Mouse (Mus musculus) heart, embryonic 10.5 days (tissue): Measurements from ENCODE around the gene Dus3l. TPM values are rescaled to one million over a fixed set of nuclear protein-coding genes. Genes with fewer than 3 reads are reported as not detected.

Experiments used
- DNase-seq: peaks from one replicate; pipeline ENCODE4 v3.0.0-alpha.2; 2017; ENCODE audit warnings: low spot score
- H3K27ac ChIP-seq: fragments of 300-500 bp; sonication (generic); 2 replicates; pipeline ENCODE4 v1.5.1; 2016; ENCODE audit warnings: mild to moderate bottlenecking
- H3K27me3 ChIP-seq: fragments of 300-500 bp; sonication (generic); 2 replicates; pipeline ENCODE4 v1.6.1; 2016; ENCODE audit warnings: mild to moderate bottlenecking; ENCODE audit not compliant: poor library complexity, insufficient read depth, severe bottlenecking
- H3K36me3 ChIP-seq: fragments of 300-500 bp; sonication (generic); 2 replicates; pipeline ENCODE4 v1.6.1; 2016; ENCODE audit warnings: mild to moderate bottlenecking, moderate library complexity
- H3K4me1 ChIP-seq: fragments of 300-500 bp; sonication (generic); 2 replicates; pipeline ENCODE4 v1.6.1; 2016; ENCODE audit warnings: mild to moderate bottlenecking
- H3K4me3 ChIP-seq: fragments of 300-500 bp; sonication (generic); 2 replicates; pipeline ENCODE4 v1.5.1; 2016; ENCODE audit warnings: mild to moderate bottlenecking, moderate library complexity
- H3K9me3 ChIP-seq: fragments of 300-500 bp; sonication (generic); 2 replicates; pipeline ENCODE4 v1.6.1; 2016; ENCODE audit warnings: mild to moderate bottlenecking, moderate library complexity
- WGBS: fragments of 180-500 bp; shearing (Covaris S2); methylation state at CpG from one replicate; pipeline ENCODE4 v1.1.7; 2016; 5-methylcytosine and 5-hydroxymethylcytosine counted together
- polyA plus RNA-seq: library from polyadenylated mRNA; unstranded; fragments of >200 nt; fragmentation: Nextera tagmentation; extraction: Ambion mirVana; gene quantifications from 2 replicates; pipeline ENCODE4 v1.2.1, GENCODE M21; 2016

Gene Dus3l
- polyA plus RNA-seq, 1 experiment from 2014 or later = 41.4 TPM

DNA sequence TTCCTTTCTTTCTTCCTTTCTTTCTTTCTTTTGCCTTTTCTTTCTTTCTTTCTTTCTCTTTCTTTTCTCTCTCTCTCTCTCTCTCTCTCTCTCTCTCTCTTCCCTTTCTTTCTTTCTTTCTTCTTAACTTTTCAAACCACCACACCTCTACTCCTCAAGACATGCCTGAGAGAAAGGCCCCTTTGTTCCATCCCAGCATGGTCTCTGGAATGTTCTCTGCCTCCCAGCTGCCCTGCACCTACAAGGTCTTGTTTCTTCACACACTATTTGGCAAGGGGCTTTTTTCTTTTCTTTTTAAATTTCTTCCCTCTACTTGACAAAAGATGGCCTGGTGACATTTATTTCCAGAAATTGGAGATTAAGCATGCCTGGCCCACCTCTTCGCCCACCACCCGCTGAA is 34.9 kb upstream of the Dus3l start:
- no peak for DNase-seq
- 56% methylated on average over 2 of the region's 2 CpGs for WGBS
- peaks cover 39% of the 10 kb centered on the region; the same call in 1 of the 2 replicates for H3K27me3 ChIP-seq
- H3K9me3 ChIP-seq = no peaks in the 10 kb centered on the region
- H3K27ac ChIP-seq = no peak overlapping the region
- peaks cover 5% of the 10 kb centered on the region for H3K36me3 ChIP-seq
- H3K4me3 ChIP-seq = no peak overlapping the region
- H3K4me1 ChIP-seq = peaks cover 28% of the 10 kb centered on the region

DNA sequence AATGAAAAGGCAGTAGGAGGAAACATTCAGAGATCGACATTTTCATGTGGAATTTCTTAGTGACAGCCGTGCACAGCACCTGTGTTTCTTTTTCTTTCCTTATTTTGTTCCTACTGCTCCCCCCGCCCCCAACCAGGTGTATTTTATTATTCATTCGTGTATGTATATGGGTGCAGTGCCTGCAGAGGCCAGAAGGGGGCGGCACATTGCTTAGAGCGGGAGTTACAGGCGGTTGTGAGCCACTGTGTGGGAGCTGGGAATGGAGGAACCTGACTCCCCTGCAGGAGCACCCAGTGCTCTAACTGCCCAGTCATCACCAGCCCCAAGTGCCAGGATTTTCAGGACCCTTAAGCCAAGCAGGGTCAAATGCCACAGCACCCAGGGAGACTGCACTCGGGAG is 28.0 kb upstream of the Dus3l start:
- Histone ChIP-seq H3K27me3 (peaks cover 50% of the 10 kb centered on the region), H3K27ac (no peak overlapping the region), H3K9me3 (no peaks in the 10 kb centered on the region), H3K4me1 (peaks cover 14% of the 10 kb centered on the region), H3K36me3 (no peaks in the 10 kb centered on the region), H3K4me3 (no peak overlapping the region)
- DNase-seq = no peak
- 43% methylated on average over 8 of the region's 8 CpGs for WGBS

DNA sequence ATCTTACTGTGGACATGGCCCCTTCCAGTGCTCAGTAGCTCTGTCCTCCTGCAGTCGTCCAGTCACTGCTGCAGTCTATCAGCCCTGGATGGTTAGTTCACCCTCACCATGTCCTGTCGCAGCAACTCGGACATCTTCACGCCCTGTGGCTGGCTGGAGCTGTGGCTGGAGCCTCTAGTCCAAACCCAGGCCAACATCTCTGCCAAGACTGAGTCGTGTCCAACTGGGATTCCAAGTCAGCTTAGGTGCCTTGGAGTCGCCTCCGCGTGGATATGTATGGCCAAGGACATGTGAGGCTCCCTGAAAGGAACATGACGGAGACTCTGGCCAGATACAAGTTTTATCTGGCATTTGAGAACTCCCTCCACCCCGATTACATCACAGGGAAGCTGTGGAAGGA is 26.3 kb upstream of the Dus3l start:
- H3K4me3 ChIP-seq = no peak overlapping the region
- WGBS = 76% methylated on average over 10 of the region's 10 CpGs
- peaks cover 14% of the 10 kb centered on the region for H3K4me1 ChIP-seq
- DNase-seq = no peak
- peaks cover 39% of the 10 kb centered on the region for H3K27me3 ChIP-seq
- H3K9me3 ChIP-seq = no peaks in the 10 kb centered on the region
- H3K27ac ChIP-seq = no peak overlapping the region
- no peaks in the 10 kb centered on the region for H3K36me3 ChIP-seq

DNA sequence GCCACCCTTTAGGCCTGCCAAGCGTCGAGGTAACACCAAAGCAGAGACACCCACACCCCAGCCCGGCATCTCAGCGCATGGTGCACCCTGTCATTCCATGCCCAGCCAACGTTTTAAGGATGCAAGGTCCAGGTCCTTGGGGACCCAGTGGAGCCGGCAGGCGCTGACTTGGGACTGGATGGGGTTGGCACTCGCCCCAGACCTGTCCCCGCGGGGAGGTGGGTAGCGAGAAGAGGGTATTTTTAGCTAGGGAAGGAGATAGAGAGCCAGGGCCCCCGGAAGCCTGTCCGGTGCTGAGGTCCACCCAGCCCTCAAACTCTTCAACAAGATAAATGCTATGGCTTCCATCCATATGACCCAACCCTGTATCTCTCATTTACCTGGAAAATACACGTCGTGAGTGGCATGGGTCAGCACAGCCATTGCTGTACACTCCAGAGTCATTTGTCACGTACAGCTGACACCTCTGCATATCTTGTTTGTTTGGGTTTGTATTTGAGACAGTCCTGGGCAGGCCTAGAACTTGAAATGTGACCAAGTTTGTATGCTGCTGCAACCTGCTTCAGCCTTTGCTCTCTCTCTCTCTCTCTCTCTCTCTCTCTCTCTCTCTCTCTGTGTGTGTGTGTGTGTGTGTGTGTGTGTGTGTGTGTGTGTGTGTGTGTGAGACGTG is 24.3 kb upstream of the Dus3l start:
- Histone ChIP-seq H3K9me3 (no peaks in the 10 kb centered on the region), H3K4me3 (no peak overlapping the region), H3K27ac (no peak overlapping the region), H3K27me3 (peaks cover 37% of the 10 kb centered on the region), H3K36me3 (no peaks in the 10 kb centered on the region), H3K4me1 (peaks cover 14% of the 10 kb centered on the region)
- WGBS = 60% methylated on average over 17 of the region's 17 CpGs
- no peak for DNase-seq

DNA sequence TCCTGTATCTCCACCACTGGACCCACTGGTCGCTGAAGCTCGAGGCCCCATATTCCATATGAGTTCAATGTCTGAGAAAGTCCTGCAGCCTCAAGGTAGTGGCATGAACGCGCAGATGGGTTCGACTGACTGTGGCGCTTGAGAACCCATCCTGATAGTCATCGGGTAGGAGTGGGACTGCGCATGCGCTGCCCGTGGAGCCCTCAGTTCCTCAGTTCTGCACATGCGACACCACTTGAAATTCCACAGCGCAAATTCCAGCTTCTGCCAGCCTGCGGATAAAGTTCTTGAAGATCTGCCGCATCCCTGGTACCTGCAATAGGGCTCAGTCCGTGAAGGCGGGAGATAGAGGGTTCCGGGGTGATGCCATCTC is 23.8 kb upstream of the Dus3l start:
- Histone ChIP-seq H3K27ac (no peak overlapping the region), H3K4me3 (0 out of 2 replicates have a peak overlapping the region, but pooled peaks have one; percentile 1), H3K27me3 (peaks cover 37% of the 10 kb centered on the region), H3K36me3 (no peaks in the 10 kb centered on the region), H3K9me3 (no peaks in the 10 kb centered on the region), H3K4me1 (peaks cover 14% of the 10 kb centered on the region)
- no peak for DNase-seq
- WGBS = 68% methylated on average over 17 of the region's 17 CpGs

DNA sequence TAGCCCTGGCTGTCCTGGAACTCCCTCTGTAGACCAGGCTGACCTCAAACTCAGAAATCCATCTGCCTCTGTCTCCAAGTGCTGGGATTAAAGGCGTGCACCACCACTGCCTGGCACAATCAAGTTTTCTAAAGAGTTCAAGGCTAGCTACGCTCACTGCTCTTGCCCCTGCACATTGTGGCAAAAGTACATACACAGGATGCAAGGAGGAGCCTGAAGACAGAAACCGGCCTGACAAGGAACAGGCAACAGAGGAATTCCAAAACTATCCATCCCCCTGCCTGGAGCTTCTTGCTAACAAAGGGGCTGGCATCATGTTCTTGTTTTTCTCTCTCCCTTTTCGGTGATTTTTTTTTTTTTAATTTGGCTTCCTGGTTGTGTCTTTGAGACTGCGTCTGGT is 20.4 kb upstream of the Dus3l start:
- no peak for DNase-seq
- 49% methylated on average over 5 of the region's 5 CpGs for WGBS
- H3K27me3 ChIP-seq = peaks cover 19% of the 10 kb centered on the region; the same call in 1 of the 2 replicates
- H3K9me3 ChIP-seq = no peaks in the 10 kb centered on the region
- no peak overlapping the region for H3K27ac ChIP-seq
- peaks cover 17% of the 10 kb centered on the region for H3K4me1 ChIP-seq
- no peaks in the 10 kb centered on the region for H3K36me3 ChIP-seq
- no peak overlapping the region for H3K4me3 ChIP-seq

DNA sequence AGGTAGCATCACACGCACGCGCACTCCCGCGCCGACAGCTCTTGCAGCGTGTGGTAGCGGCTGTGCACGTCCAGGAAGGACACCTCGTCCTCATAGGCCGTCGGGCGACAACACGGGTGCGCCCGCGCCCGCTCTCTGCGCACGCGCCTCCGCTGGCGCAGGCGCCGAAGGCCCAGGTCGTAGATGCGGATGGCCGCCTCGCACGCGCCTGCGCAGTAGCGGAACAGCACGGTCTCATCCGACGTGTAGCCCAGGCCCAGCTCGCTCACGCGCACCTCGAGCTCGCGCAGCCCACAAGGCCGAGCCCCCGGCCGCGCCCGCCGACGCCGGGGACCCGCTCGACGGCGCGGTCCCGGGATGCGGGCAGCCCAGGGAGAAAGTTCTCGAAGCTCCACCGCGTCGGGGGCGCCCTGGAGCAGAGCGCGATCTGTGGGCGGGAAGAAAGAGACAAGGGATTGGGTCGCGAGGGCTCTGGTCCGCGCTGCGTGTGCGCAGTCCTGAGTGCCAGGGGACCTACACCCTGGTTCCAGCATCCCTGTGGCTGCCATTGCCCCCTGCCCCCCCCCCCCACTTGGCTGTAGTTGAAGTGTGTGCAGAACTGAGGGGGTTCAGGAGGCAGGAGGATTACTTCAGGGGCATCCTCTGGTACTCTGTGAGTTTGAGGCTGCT is 13.0 kb upstream of the Dus3l start:
- Histone ChIP-seq H3K27me3 (peaks cover 74% of the 10 kb centered on the region), H3K36me3 (no peaks in the 10 kb centered on the region), H3K4me3 (peak overlapping the region; percentile 55), H3K9me3 (no peaks in the 10 kb centered on the region), H3K27ac (peak overlapping the region; percentile 75), H3K4me1 (peaks cover 27% of the 10 kb centered on the region)
- WGBS = 19% methylated on average over 71 of the region's 71 CpGs
- peak; percentile 85 for DNase-seq

DNA sequence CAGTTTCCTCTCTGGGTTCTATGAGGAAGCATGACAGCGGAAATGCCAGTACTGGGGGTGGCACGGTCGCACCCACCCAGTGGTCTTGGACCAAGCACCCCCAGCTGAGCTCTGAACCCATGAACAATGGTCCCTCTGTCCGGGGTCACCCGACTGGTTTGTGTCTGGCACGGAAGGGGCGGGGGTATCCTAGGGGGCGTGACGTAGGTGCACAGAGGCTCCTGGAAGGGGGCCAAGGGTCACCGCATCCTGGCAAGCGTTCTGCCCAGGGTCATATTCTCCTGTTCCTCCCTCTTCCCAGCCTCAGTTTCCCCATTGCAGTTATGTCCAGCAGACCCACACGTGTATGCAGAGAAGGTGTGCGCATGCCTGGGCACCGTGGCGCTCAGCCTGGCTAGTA is 11.1 kb upstream of the Dus3l start:
- Histone ChIP-seq H3K4me1 (peaks cover 41% of the 10 kb centered on the region), H3K27me3 (peaks cover 93% of the 10 kb centered on the region), H3K9me3 (peaks cover 6% of the 10 kb centered on the region; the same call in 1 of the 2 replicates), H3K27ac (no peak overlapping the region), H3K36me3 (no peaks in the 10 kb centered on the region), H3K4me3 (no peak overlapping the region)
- WGBS = 20% methylated on average over 15 of the region's 15 CpGs
- DNase-seq = no peak

DNA sequence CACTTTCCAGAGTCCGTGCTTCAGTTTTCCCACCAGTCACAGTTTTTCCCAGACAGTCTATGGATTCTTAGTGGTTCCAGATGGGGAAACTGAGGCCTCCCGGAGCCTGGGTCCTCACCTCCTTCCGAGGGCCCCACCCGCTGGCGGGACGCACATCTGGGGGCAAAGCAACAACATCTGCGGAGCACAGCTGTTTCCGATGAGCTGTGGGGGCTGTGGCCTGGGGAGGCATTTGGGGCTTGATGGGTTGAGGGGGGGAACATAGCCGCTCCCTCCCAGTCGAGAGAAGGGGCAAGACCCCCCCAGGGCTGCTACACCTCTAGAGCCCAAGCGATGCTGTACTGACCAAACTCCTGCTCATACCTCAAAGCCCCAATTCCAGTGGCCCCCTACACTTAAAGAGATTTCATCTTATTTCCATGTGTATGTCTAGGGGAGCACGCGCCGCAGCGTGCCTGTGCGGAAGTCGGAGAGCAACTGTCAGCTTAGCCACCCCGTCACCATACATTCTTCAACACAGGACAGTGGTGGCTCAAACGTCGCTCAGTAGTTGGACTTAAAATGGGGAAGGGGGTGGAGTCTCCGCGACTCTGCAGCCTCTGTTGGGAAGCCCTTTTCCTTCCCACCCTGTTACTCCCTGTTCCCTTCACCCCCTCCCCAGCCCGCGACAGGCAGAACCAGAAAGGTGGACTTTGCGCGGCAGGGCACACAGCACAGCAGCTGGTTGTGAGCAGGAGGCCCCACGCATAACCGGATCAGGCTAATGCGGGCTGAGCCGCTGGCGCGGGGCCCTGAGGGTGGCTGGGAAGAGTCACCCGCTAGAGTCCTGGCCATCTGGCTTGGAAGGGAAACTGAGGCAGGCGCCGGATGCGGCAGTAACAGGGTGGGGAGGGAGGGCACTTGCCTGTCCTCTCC is 10.0 kb upstream of the Dus3l start:
- DNase-seq = no peak
- no peak overlapping the region for H3K27ac ChIP-seq
- peak overlapping the region; percentile 22; the same call in 1 of the 2 replicates for H3K4me3 ChIP-seq
- no peaks in the 10 kb centered on the region for H3K36me3 ChIP-seq
- peaks cover 99% of the 10 kb centered on the region for H3K27me3 ChIP-seq
- H3K9me3 ChIP-seq = peaks cover 7% of the 10 kb centered on the region; the same call in 1 of the 2 replicates
- 13% methylated on average over 36 of the region's 36 CpGs for WGBS
- peaks cover 45% of the 10 kb centered on the region for H3K4me1 ChIP-seq

DNA sequence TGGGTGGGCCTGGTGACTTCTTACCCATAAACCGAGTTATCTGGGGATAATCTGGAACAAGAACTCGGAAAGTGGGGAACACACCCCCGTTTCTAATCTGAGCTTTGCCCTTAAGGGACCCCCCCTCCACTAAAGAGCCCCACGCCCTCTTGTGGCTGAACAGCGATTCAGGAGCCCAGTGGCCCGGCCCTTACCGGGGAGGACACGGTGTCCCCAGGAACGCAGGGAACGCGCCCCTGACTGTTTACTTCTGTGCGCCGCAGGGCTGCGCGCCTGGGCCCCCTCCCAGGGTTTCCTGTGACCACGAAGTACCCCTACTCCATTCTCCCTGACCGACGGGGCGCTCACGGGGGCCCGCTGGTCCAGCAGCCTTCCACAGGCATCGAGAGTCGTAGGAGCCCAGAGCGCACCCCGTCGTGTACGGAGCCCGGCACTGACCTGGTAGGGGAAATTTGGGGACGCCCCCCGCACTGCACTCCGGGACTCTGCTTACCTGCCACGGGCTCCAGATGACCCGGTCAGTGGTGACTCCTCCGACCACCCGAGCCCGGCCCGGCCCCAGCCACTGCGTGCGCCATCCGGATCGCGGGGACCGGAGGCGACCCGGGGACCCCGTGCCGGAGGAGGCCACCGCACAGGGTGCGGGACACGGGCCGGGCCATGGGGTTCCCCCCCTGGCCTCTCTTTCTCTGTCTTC is 7.7 kb upstream of the Dus3l start:
- no peak for DNase-seq
- no peaks in the 10 kb centered on the region for H3K36me3 ChIP-seq
- peak overlapping the region; percentile 81 for H3K27ac ChIP-seq
- WGBS = 1% methylated on average over 51 of the region's 51 CpGs
- H3K27me3 ChIP-seq = peaks cover 91% of the 10 kb centered on the region
- peaks cover 7% of the 10 kb centered on the region; the same call in 1 of the 2 replicates for H3K9me3 ChIP-seq
- peak overlapping the region; percentile 67 for H3K4me3 ChIP-seq
- H3K4me1 ChIP-seq = peaks cover 43% of the 10 kb centered on the region

DNA sequence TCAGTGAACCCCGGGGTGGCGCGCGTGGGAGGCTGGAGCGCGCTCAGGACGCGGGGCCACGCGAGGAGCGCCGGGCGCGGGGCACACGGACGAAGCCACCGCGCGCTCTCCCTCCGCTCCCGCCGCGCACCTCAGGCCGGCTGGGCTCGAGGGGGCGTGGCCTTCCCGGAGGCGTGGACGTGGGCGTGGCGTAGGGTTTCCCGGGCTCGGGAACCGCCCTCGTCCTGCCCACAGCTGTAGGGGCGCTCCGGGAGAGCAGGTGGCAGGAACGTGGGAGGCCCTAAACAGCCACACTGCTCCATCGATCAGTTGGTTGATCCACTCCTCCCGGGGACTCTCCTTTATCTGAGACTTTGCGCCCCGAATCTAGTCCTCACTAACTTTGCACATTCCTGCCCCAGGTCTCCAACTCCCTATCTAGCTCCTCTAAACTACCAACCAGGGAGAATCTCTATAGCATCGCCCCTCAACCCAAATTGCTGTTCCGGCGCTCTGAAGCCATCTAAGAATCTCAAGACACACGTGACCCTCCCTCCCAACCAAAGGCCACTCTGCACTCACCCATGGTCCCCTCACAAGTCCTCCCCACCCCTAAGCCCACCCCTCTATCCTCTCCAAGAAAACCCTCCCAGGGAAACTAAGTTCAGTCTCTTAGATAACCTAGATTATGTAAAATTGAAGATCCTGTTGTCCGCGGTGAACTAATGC is 7.0 kb upstream of the Dus3l start, which contains the start of gene Nrtn:
Gene Nrtn (minus strand): TSS at position 115 of the 708 bp plus-strand sequence.
- peaks cover 7% of the 10 kb centered on the region; the same call in 1 of the 2 replicates for H3K9me3 ChIP-seq
- WGBS = 1% methylated on average over 42 of the region's 48 CpGs
- DNase-seq = peak; percentile 92
- H3K4me3 ChIP-seq = peak within 1 kb of the TSS; percentile 67
- peaks cover 50% of the 10 kb centered on the region for H3K4me1 ChIP-seq
- no peaks in the 10 kb centered on the region for H3K36me3 ChIP-seq
- H3K27me3 ChIP-seq = peaks cover 84% of the 10 kb centered on the region
- peak within 1 kb of the TSS; percentile 81 for H3K27ac ChIP-seq

DNA sequence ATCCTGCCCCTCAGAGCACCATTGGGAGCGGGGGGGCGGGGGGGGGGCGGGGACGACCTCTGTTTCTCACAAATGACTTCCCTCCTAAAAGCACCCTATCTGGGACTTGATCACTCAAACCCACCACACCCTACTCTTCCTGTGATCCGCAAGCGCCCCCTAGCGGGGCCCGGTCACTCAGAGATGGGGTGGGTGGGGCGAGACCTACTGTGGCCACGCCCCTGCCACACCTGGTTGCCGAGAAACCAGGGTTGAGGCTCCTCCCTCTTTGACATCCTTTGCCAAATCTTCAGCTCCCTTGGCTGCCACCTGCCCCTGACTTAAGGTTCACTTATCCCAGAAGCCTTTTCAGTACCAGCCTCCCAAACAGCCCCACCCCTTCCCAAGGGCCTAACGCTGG is 6.4 kb upstream of the Dus3l start:
- Histone ChIP-seq H3K4me3 (peak overlapping the region; percentile 67), H3K27ac (peak overlapping the region; percentile 81; the same call in 1 of the 2 replicates), H3K36me3 (no peaks in the 10 kb centered on the region), H3K27me3 (peaks cover 78% of the 10 kb centered on the region), H3K9me3 (peaks cover 7% of the 10 kb centered on the region; the same call in 1 of the 2 replicates), H3K4me1 (peaks cover 56% of the 10 kb centered on the region)
- WGBS = 7% methylated on average over 12 of the region's 12 CpGs
- peak; percentile 90 for DNase-seq
